Mouse (Mus musculus) intestine, postnatal 0 days (tissue): Measurements from ENCODE around the gene Prok2. TPM values are rescaled to one million over a fixed set of nuclear protein-coding genes. Genes with fewer than 3 reads are reported as not detected.

Experiments
- ATAC-seq: fragments of 200-750 bp; cut with Nextera tagmentation; 2 replicates; pipeline ENCODE4 v1.8.0; 2017; ENCODE audit warnings: mild to moderate bottlenecking, moderate TSS enrichment, moderate library complexity
- H3K27ac ChIP-seq: fragments of 300-500 bp; sonication (generic); 2 replicates; pipeline ENCODE4 v1.5.1; 2014; ENCODE audit warnings: mild to moderate bottlenecking, low read depth, low read length, moderate library complexity
- H3K27me3 ChIP-seq: fragments of 300-500 bp; sonication (generic); replicated peaks from 2 replicates; pipeline ENCODE4 v1.6.1; 2014; ENCODE audit warnings: low read length, mixed read lengths; ENCODE audit not compliant: control insufficient read depth, insufficient read depth
- H3K36me3 ChIP-seq: fragments of 300-500 bp; sonication (generic); 2 replicates; pipeline ENCODE4 v1.6.1; 2014; ENCODE audit warnings: mild to moderate bottlenecking, moderate library complexity; ENCODE audit not compliant: control insufficient read depth, insufficient read depth
- H3K4me1 ChIP-seq: fragments of 300-500 bp; sonication (generic); replicated peaks from 2 replicates; pipeline ENCODE4 v1.6.1; 2014; ENCODE audit warnings: antibody characterized with exemption, low read length, mixed read lengths; ENCODE audit not compliant: control insufficient read depth, insufficient read depth
- H3K4me2 ChIP-seq: fragments of 300-500 bp; sonication (generic); replicated peaks from 2 replicates; pipeline ENCODE4 v1.6.1; 2014; ENCODE audit warnings: low read depth, mild to moderate bottlenecking, moderate library complexity
- H3K4me3 ChIP-seq: fragments of 300-500 bp; sonication (generic); 2 replicates; pipeline ENCODE4 v1.5.1; 2014; ENCODE audit warnings: low read depth, low read length
- H3K9ac ChIP-seq: fragments of 300-500 bp; sonication (generic); 2 replicates; pipeline ENCODE4 v1.6.1; 2014; ENCODE audit warnings: mild to moderate bottlenecking, low read depth, low read length
- H3K9me3 ChIP-seq: fragments of 300-500 bp; sonication (generic); 2 replicates; pipeline ENCODE4 v1.6.1; 2016; ENCODE audit warnings: mixed run types; ENCODE audit not compliant: control insufficient read depth
- CTCF ChIP-seq: sonication (generic); IDR thresholded peaks from 2 replicates; pipeline ENCODE4 v1.5.1; 2016; ENCODE audit warnings: low read depth, mild to moderate bottlenecking, control low read depth, antibody characterized with exemption, moderate library complexity
- WGBS: fragments of 180-500 bp; shearing (Covaris S2); extraction: QIAGEN DNeasy Blood & Tissue Kit; methylation state at CpG from one replicate; pipeline ENCODE4 v1.1.7; 2014; 5-methylcytosine and 5-hydroxymethylcytosine counted together
- polyA plus RNA-seq: library from polyadenylated mRNA; unstranded; fragments of >200 nt; fragmentation: Nextera tagmentation; extraction: Ambion mirVana; gene quantifications from 2 replicates; pipeline ENCODE4 v1.2.1, GENCODE M21; 2015

Prok2 gene
- not detected in 2 replicates for polyA plus RNA-seq

DNA sequence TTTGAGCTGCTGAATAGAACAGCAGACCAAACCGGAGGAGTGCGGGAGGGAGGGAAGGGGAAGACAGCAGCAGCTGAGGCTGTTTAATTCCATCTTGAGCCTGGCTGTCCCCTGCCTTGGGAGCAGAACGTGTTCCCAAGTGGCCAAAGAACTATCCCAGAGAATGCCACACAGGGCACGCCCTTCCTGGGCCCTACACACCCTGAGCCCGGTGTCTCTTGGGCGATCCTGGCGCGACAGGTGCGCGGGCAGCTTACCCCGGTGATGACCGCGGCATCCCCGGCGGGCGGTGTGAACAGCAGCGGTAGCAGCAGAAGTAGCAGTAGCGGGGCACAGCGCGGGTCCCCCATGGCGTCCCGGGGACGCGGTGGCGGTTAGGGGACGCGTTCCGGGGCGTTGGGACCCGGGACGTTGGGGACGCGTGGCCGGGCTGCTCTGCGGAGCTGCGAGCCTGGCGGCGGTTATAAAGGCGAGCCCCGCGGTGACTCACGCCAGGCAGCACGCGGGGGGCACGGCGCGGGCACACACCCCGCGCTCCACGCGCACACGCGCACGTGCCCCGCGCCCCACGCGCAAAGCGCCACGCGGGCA lies at the start of gene Prok2:
Gene Prok2 (minus strand): TSS at position 422 of the 591 bp plus-strand sequence.
- Histone ChIP-seq H3K4me2 (peak within 1 kb of the TSS; percentile 75), H3K27ac (no peak within 1 kb of the TSS), H3K9me3 (no peaks in the 10 kb centered on the region), H3K36me3 (no peaks in the 10 kb centered on the region), H3K9ac (no peak within 1 kb of the TSS), H3K4me3 (peak within 1 kb of the TSS; percentile 45), H3K27me3 (peaks cover 25% of the 10 kb centered on the region), H3K4me1 (no peaks in the 10 kb centered on the region)
- ATAC-seq, result peak; percentile 47; the same call in 1 of the 2 replicates
- under 1% methylated on average over 60 of the region's 61 CpGs for WGBS
- no peak for TF ChIP-seq CTCF

GRCm38 (mm10) chr6:99774680-99775079 lies 48.5 kb upstream of the Prok2 start:
- no peak overlapping the region for H3K4me3 ChIP-seq
- WGBS, result 72% methylated on average over 10 of the region's 10 CpGs
- H3K9me3 ChIP-seq, result no peaks in the 10 kb centered on the region
- H3K4me1 ChIP-seq, result no peaks in the 10 kb centered on the region
- no peak overlapping the region for H3K27ac ChIP-seq
- no peak overlapping the region for H3K9ac ChIP-seq
- no peaks in the 10 kb centered on the region for H3K36me3 ChIP-seq
- no peaks in the 10 kb centered on the region for H3K27me3 ChIP-seq
- H3K4me2 ChIP-seq, result no peak overlapping the region
- TF ChIP-seq CTCF, result no peak
- ATAC-seq, result no peak

DNA sequence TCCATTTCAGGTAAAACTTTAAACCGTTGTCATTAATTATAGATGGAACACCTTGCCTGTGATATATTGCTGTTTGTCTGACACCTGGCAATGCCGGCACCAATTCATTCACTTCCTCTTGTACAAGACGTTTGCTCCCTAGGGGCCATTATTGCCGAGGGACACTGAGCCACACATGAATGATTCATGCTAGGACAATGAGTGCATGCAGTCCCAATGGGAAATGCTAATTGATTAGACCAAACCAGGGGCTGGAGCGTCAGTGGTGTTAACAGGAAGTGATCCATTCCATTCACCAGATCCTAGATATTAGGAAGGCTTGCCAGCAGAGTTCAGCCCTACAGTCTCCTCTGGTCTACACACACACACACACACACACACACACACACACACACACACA lies 42.3 kb upstream of the Prok2 start:
- 34% methylated on average over 5 of the region's 5 CpGs for WGBS
- Histone ChIP-seq H3K27me3 (no peaks in the 10 kb centered on the region), H3K4me2 (no peak overlapping the region), H3K4me1 (no peaks in the 10 kb centered on the region), H3K4me3 (no peak overlapping the region), H3K9ac (no peak overlapping the region), H3K27ac (no peak overlapping the region), H3K36me3 (no peaks in the 10 kb centered on the region), H3K9me3 (no peaks in the 10 kb centered on the region)
- no peak for TF ChIP-seq CTCF
- ATAC-seq, result no peak

DNA sequence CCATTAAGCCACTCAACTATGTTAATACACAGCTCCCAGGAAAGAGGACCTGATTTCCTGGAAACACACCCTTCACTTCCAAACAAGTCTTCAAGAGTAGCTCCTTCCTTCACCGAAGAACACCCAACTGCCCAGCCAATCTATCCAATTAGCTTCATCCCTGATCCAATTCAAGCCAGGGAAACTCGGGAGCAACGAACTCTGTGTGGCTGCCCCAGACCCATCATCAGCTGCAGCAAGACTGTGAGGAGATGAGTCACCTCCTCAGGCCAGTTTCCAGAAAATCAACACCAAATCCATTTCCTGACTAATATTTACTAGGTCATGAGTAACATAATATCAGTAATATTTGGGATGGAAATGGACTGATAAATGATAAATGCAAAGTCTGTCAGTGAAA lies 38.7 kb upstream of the Prok2 start:
- WGBS, result 64% methylated on average over 3 of the region's 3 CpGs
- H3K4me1 ChIP-seq, result no peaks in the 10 kb centered on the region
- no peaks in the 10 kb centered on the region for H3K36me3 ChIP-seq
- TF ChIP-seq CTCF, result no peak
- no peak for ATAC-seq
- H3K27ac ChIP-seq, result no peak overlapping the region
- no peaks in the 10 kb centered on the region for H3K27me3 ChIP-seq
- no peaks in the 10 kb centered on the region for H3K9me3 ChIP-seq
- no peak overlapping the region for H3K9ac ChIP-seq
- no peak overlapping the region for H3K4me3 ChIP-seq
- no peak overlapping the region for H3K4me2 ChIP-seq

DNA sequence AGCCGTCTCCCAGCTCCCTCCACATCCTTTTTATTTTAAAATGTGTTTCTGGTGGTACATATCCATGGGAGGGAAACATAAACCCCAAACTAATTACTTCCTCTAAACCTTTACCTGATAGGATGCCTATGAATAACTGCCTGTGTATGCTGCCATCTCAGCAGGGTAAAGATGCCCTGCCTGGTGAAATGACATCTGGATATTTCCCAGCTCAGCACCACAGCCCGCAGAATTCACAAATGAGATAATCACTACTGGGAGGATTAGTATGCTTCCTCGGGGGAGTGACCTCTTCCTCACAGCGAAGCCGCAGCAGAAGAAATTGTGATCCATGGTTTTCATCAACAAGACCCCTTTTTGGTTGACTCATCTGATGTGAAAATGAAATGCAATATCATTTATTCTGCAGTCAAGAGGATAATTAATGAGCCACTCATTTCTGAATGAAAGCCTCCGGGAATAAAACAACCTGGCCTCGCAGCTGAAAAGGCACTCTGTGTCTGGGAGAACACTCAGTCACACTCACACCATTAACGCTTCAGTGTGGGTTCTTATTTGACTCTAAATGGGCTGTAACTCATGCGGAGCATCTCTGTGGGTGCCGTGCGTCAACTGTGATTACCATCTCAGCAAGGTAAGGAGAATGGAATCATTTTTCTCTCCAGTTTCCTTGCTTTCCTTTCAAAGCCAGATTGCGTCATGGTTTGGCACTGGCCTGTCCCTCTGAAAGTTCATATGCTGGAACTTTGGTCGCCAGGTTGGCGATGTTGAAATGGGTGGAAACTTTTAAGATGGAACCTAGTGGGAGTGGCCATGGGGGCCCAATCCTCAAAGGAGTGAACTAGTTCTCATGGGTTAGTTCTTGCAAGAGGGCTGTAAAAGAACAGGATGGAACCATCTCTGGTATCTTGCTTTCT lies 36.1 kb upstream of the Prok2 start:
- 69% methylated on average over 14 of the region's 14 CpGs for WGBS
- no peak for TF ChIP-seq CTCF
- Histone ChIP-seq H3K27ac (no peak overlapping the region), H3K4me3 (no peak overlapping the region), H3K9me3 (no peaks in the 10 kb centered on the region), H3K36me3 (no peaks in the 10 kb centered on the region), H3K4me2 (no peak overlapping the region), H3K4me1 (no peaks in the 10 kb centered on the region), H3K27me3 (no peaks in the 10 kb centered on the region), H3K9ac (no peak overlapping the region)
- no peak for ATAC-seq

DNA sequence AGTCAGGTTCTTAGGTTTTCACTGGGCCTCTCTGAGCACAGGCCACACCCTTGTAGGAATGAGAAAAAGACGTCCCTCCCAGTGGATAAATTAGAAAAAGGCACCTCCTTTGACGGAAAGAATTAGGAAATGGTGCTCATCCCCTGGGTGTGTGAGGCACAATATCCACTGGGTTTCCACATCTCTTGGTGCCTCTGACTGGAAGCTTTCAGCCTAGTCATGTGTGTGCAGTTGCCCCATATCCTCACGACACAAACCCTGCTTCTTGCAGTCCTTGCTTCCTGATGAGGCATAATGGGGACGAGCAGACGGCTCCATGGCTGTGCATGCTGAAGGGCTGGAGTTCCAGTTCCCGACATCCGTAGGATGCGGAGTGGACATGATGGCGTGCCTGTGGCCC lies 29.9 kb upstream of the Prok2 start:
- no peak for ATAC-seq
- WGBS, result 82% methylated on average over 9 of the region's 9 CpGs
- Histone ChIP-seq H3K27me3 (no peaks in the 10 kb centered on the region), H3K36me3 (no peaks in the 10 kb centered on the region), H3K4me2 (no peak overlapping the region), H3K9ac (no peak overlapping the region), H3K4me1 (no peaks in the 10 kb centered on the region), H3K9me3 (no peaks in the 10 kb centered on the region), H3K4me3 (no peak overlapping the region), H3K27ac (no peak overlapping the region)
- no peak for TF ChIP-seq CTCF
